Comparison of ENCODE assay signal across 9 mouse cellular contexts in genomic region chr15:91574492-91574891, GRCm38 (mm10). TPM values are rescaled to one million over a fixed set of nuclear protein-coding genes. Genes with fewer than 3 reads are reported as not detected.
A peak's percentile ranks its signal among the peaks of the same experiment; 100 is the strongest.
DNase-seq lines count a peak whose midpoint lies in the region; ATAC-seq and TF ChIP-seq lines count a peak whose summit lies in the region.
"Had no signal": no experiment of that assay in that cellular context is flagged by ENCODE, and none has a peak within 500 bp of the region (broad histone marks: within the 10 kb centered on the region; RNA-seq: fewer than 3 reads in every experiment).

No protein-coding gene starts in this region.

- H3K36me3 ChIP-seq in testis, adult 2 months (ENCODE audit: control insufficient read depth, insufficient read depth, low read length), result no peaks in the 10 kb centered on the region
- H3K36me3 ChIP-seq: liver, embryonic 13.5 days had no signal

- TF ChIP-seq POLR2A in testis, adult 2 months (IDR thresholded peaks at IDR 0.05; ENCODE audit: control insufficient read depth, low read depth, low read length), result no peak

- DNase-seq in CD4-positive, CD25-positive, alpha-beta regulatory T cell, adult 2 months (ENCODE audit: low read depth, low spot score), result peak; percentile 53
- DNase-seq in adrenal gland, adult (ENCODE audit: inconsistent age in 2 of 2, low spot score in 1 of 2), result peak; percentile 75 to 94
- peak; percentile 89 for DNase-seq in embryo, embryonic 10.5 days (ENCODE audit: low spot score)
- peak; percentile 81 to 92 for DNase-seq in heart, postnatal 10 days
- peak; percentile 81 to 84 for DNase-seq in left cerebral cortex, adult 2 months (ENCODE audit: extremely low spot score in 1 of 2, low spot score in 2 of 2)
- DNase-seq in naive thymus-derived CD4-positive, alpha-beta T cell, adult 2 months (ENCODE audit: low read depth), result peak; percentile 12
- DNase-seq: liver, embryonic 13.5 days had no signal

- H3K4me1 ChIP-seq in testis, adult 2 months (ENCODE audit: control insufficient read depth, insufficient read depth, low read length), result peaks cover 6% of the 10 kb centered on the region
- H3K4me1 ChIP-seq: liver, embryonic 13.5 days had no signal

- peak; percentile 75 for TF ChIP-seq CTCF in left cerebral cortex, adult 2 months (IDR thresholded peaks at IDR 0.05)
- TF ChIP-seq CTCF in testis, adult 2 months (IDR thresholded peaks at IDR 0.05; ENCODE audit: control insufficient read depth, insufficient read depth, insufficient replicate concordance, low read depth, low read length), result no peak

- ATAC-seq in CD4-positive, CD25-positive, alpha-beta regulatory T cell, adult 4 months, result no peak

- intact Hi-C loops in heart, postnatal 10 days (cut with DNase I), result loop anchor here (1.0 kb wide), 2 partner anchors 97 to 273 kb away; no protein-coding TSS in a partner anchor
- intact Hi-C loops in left cerebral cortex, adult 2 months (cut with DNase I), result loop anchor here (1.0 to 10.0 kb wide), 4 partner anchors 96 to 402 kb away; no protein-coding TSS in a partner anchor

- no peak overlapping the region for H3K4me3 ChIP-seq in left cerebral cortex, adult 2 months
- peak overlapping the region; percentile 52 for H3K4me3 ChIP-seq in testis, adult 2 months (ENCODE audit: control insufficient read depth, low read depth, low read length)
- H3K4me3 ChIP-seq: liver, embryonic 13.5 days had no signal

- H3K27me3 ChIP-seq in testis, adult 2 months (ENCODE audit: control insufficient read depth, insufficient read depth, low read length), result no peaks in the 10 kb centered on the region

- H3K27ac ChIP-seq in left cerebral cortex, adult 2 months, result no peak overlapping the region
- H3K27ac ChIP-seq in testis, adult 2 months (ENCODE audit: control insufficient read depth, insufficient read depth, low read depth, low read length), result no peak overlapping the region
- H3K27ac ChIP-seq: liver, embryonic 13.5 days had no signal

RNA-seq across cellular contexts. Expression of gene Slc2a13, which starts 1.4 kb away (rescaled TPM):
- not detected for polyA plus RNA-seq in CD4-positive, CD25-positive, alpha-beta regulatory T cell, adult 4 months (2017; shearing (Covaris generic))
- total RNA-seq in heart, postnatal 10 days (2021), result 1 to 10 TPM; 2.5 to 2.8 TPM
- 100 to 1,000 TPM; 107 to 112 TPM for total RNA-seq in left cerebral cortex, adult 2 months (2021)
- polyA plus RNA-seq in testis, adult 2 months (2012; rRNA removed), result 0.14 and 0.19 TPM in 2 replicates

Comparison
In these comparisons a context has a peak if more than half of its experiments do, and no peak if none do; other contexts are left out.
1. DNase-seq: peak in every context shown above with its lines; median percentile 89 in embryo, embryonic 10.5 days; 86 in heart, postnatal 10 days; 84 in adrenal gland, adult; 82 in left cerebral cortex, adult 2 months; 53 in CD4-positive, CD25-positive, alpha-beta regulatory T cell, adult 2 months; 12 in naive thymus-derived CD4-positive, alpha-beta T cell, adult 2 months.
2. RNA of gene Slc2a13, which starts 1.4 kb away (total RNA-seq): 107 to 112 TPM in left cerebral cortex, adult 2 months; 2.5 to 2.8 TPM in heart, postnatal 10 days; every median in the first group is over 10 times any median in the second.